Mouse (Mus musculus) heart, embryonic 16.5 days (tissue): ENCODE results near the gene Abca2. TPM values are rescaled to one million over a fixed set of nuclear protein-coding genes. Genes with fewer than 3 reads are reported as not detected.

Experiments
- ATAC-seq: fragments of 200-750 bp; cut with Nextera tagmentation; replicated peaks from 2 replicates; pipeline ENCODE4 v1.8.0; 2017; ENCODE audit warnings: moderate number of reproducible peaks; ENCODE audit not compliant: insufficient read depth, low FRiP score; ENCODE audit errors: extremely low read depth
- H3K27ac ChIP-seq: fragments of 300-500 bp; sonication (generic); 2 replicates; pipeline ENCODE4 v1.5.1; 2014; ENCODE audit warnings: mild to moderate bottlenecking, low read length, control low read depth, moderate library complexity
- H3K27me3 ChIP-seq: fragments of 300-500 bp; sonication (generic); 2 replicates; pipeline ENCODE4 v1.6.1; 2014; ENCODE audit warnings: low read length, mixed read lengths; ENCODE audit not compliant: control insufficient read depth, insufficient read depth
- H3K36me3 ChIP-seq: fragments of 300-500 bp; sonication (generic); 2 replicates; pipeline ENCODE4 v1.6.1; 2014; ENCODE audit not compliant: control insufficient read depth, insufficient read depth
- H3K4me1 ChIP-seq: fragments of 300-500 bp; sonication (generic); 2 replicates; pipeline ENCODE4 v1.6.1; 2014; ENCODE audit warnings: low read length, mixed read lengths; ENCODE audit not compliant: control insufficient read depth, insufficient read depth
- H3K4me2 ChIP-seq: fragments of 300-500 bp; sonication (generic); 2 replicates; pipeline ENCODE4 v1.6.1; 2014; ENCODE audit warnings: low read depth, mild to moderate bottlenecking, control low read depth, low read length
- H3K4me3 ChIP-seq: fragments of 300-500 bp; sonication (generic); 2 replicates; pipeline ENCODE4 v1.5.1; 2014; ENCODE audit warnings: mild to moderate bottlenecking, control low read depth, low read length
- H3K9ac ChIP-seq: fragments of 300-500 bp; sonication (generic); 2 replicates; pipeline ENCODE4 v1.6.1; 2014; ENCODE audit warnings: low read length, control low read depth
- H3K9me3 ChIP-seq: fragments of 300-500 bp; sonication (generic); replicated peaks from 2 replicates; pipeline ENCODE4 v1.6.1; 2016; ENCODE audit warnings: low read length; ENCODE audit not compliant: control insufficient read depth
- WGBS: fragments of 180-500 bp; shearing (Covaris S2); extraction: QIAGEN DNeasy Blood & Tissue Kit; methylation state at CpG from one replicate; pipeline ENCODE4 v1.1.7; 2014; 5-methylcytosine and 5-hydroxymethylcytosine counted together
- polyA plus RNA-seq: library from polyadenylated mRNA; unstranded; fragments of >200 nt; fragmentation: Nextera tagmentation; extraction: Ambion mirVana; gene quantifications from 2 replicates; pipeline ENCODE4 v1.2.1, GENCODE M21; 2015

Abca2 gene
- 5.4 and 5.8 TPM in 2 replicates for polyA plus RNA-seq

DNA sequence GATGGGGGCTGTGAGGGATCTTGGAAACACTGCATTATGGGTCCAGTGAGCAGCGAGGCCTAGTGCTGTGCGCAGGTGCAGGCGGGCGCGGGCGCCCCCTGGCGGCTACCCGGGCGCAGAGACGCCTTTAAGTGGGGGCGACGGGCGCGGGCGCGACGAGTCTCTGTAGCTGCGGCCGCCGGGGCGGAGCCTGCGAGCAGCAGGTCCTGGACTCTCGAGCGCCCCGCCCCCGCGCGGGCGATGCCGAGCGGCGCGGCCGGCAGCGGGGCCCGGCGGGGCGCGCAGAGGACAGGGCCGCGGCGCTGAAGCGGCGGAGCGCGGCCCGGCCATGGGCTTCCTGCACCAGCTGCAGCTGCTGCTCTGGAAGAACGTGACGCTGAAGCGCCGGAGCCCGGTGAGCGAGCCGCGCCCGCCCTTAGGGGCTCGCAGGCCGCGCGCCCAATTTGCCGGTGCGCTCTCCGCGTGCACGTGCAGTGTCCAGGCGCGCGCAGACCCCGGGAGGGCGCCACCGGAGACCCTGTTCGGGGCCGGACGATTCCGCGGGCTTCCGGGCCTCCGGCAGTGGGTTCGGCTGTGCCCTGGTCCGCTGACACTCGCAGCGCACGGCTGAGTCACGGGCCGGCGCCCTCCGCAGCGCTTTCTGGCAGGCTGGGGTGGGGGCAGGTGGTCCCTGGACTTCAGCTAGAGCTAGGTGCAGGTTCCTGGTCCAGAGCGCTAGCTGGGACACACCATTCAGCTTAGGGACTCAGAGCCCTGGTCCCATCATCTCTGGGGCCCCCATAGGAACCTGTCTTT is at the start of gene Abca2:
Gene Abca2 (plus strand): TSS at position 262 of the 795 bp plus-strand sequence.
- WGBS: under 1% methylated on average over 81 of the region's 89 CpGs
- H3K27ac ChIP-seq: 0 out of 2 replicates have a peak within 1 kb of the TSS, but pooled peaks have one; percentile 20

GRCm38 (mm10) chr2:25384492-25384891 is 44.0 kb upstream of the Abca2 start:
- no peak for ATAC-seq
- Histone ChIP-seq H3K4me3 (no peak overlapping the region), H3K36me3 (no peaks in the 10 kb centered on the region), H3K4me1 (no peaks in the 10 kb centered on the region), H3K4me2 (no peak overlapping the region), H3K27me3 (0 out of 2 replicates have a peak, but pooled peaks cover 2% of the 10 kb centered on the region), H3K9ac (no peak overlapping the region), H3K9me3 (no peaks in the 10 kb centered on the region), H3K27ac (no peak overlapping the region)
- 50% methylated on average over 5 of the region's 5 CpGs for WGBS

More for the DNA sequence above, at the start of gene Abca2:
- Histone ChIP-seq H3K9ac (peak within 1 kb of the TSS; percentile 89), H3K4me1 (0 out of 2 replicates have a peak, but pooled peaks cover 6% of the 10 kb centered on the region), H3K4me2 (peak within 1 kb of the TSS; percentile 93), H3K36me3 (no peaks in the 10 kb centered on the region), H3K9me3 (no peaks in the 10 kb centered on the region), H3K4me3 (peak within 1 kb of the TSS; percentile 77), H3K27me3 (peaks cover 23% of the 10 kb centered on the region)
- peak; percentile 92 for ATAC-seq

DNA sequence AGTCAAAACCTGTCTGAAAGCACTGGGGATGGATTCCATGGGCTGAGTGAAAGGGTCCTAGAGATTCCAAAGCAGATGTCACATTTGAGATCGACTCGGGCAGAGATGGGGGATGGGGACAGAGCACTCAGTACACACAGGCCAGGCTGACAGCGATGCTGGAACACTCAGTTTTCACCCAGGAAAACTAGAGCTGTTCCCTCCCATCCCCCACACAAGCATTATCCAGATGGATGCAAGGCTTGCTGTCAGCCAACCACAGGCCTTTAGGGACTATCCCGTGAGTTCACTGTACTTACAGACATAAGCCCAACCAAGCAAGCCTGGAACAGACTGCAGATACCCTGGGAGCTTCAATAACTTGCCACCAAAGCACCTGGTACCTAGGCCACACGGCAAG is 37.2 kb upstream of the Abca2 start:
- H3K9ac ChIP-seq: no peak overlapping the region
- WGBS: 66% methylated on average over 5 of the region's 5 CpGs
- H3K27ac ChIP-seq: no peak overlapping the region
- H3K4me1 ChIP-seq: peaks cover 6% of the 10 kb centered on the region; the same call in 1 of the 2 replicates
- H3K9me3 ChIP-seq: no peaks in the 10 kb centered on the region
- H3K36me3 ChIP-seq: no peaks in the 10 kb centered on the region
- H3K27me3 ChIP-seq: peaks cover 19% of the 10 kb centered on the region
- H3K4me2 ChIP-seq: no peak overlapping the region
- H3K4me3 ChIP-seq: no peak overlapping the region
- no peak for ATAC-seq

- H3K4me2 ChIP-seq: no peak overlapping the region
- H3K9me3 ChIP-seq: no peaks in the 10 kb centered on the region
- H3K36me3 ChIP-seq: no peaks in the 10 kb centered on the region
- peaks cover 50% of the 10 kb centered on the region for H3K27me3 ChIP-seq
- H3K27ac ChIP-seq: no peak overlapping the region
- no peak overlapping the region for H3K4me3 ChIP-seq
- H3K4me1 ChIP-seq: peaks cover 6% of the 10 kb centered on the region; the same call in 1 of the 2 replicates
- ATAC-seq: no peak
- no peak overlapping the region for H3K9ac ChIP-seq
- WGBS: 34% methylated on average over 3 of the region's 3 CpGs
Observed at GRCm38 (mm10) chr2:25394281-25395221, 34.0 kb upstream of the Abca2 start.

DNA sequence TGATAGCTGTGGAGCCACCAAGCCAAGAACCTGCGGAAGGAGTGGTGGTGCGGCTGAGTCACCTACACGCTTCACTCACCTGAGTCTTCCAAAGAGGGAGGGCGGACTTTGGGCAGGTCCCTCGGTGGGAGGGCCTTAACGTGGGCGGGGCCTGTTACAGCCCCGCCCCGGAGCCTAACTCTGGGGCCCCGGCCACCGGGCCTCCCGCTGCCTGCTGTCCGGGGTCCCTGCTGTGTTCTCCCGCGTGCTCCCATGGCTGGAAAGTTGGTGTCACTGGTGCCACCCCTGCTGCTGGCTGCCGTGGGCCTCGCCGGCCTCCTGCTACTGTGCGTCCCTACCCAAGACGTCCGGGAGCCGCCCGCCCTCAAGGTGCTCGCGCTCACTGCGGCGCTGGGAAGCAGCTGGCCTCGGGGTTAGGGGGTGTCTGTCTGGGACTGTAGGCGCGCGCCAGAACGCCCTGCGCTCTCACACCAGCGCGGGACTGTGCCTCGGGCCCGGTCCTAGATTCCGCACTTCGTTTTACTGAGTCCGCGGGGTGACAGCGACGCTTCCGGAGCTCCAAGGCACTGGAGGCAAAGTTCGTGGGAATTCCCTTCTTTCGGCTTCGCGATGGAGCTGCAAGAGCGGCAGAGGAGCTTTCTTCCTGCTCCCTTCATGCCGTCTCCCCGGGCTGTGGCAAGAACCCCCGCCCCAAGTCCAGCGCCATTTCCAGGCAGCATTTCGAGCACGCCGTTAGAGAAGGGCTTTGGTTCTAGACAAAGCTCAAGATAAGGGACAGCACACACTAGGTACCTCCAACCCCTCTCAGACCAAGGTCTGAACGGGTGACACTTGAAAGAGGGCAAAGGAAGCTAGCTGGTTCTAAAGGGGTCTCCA is 32.5 kb upstream of the Abca2 start, which contains the start of gene Entpd2:
Gene Entpd2 (plus strand): TSS at position 154 of the 876 bp plus-strand sequence.
- H3K27ac ChIP-seq: no peak within 1 kb of the TSS
- H3K4me1 ChIP-seq: peaks cover 6% of the 10 kb centered on the region; the same call in 1 of the 2 replicates
- WGBS: 2% methylated on average over 57 of the region's 57 CpGs
- no peaks in the 10 kb centered on the region for H3K36me3 ChIP-seq
- 0 out of 2 replicates have a peak, but pooled peaks have one; percentile 5 for ATAC-seq
- H3K9ac ChIP-seq: peak within 1 kb of the TSS; percentile 50
- H3K4me2 ChIP-seq: peak within 1 kb of the TSS; percentile 68
- H3K27me3 ChIP-seq: peaks cover 61% of the 10 kb centered on the region
- no peaks in the 10 kb centered on the region for H3K9me3 ChIP-seq
- H3K4me3 ChIP-seq: peak within 1 kb of the TSS; percentile 47

GRCm38 (mm10) chr2:25396597-25396983 is 31.9 kb upstream of the Abca2 start:
- Histone ChIP-seq H3K4me1 (peaks cover 6% of the 10 kb centered on the region; the same call in 1 of the 2 replicates), H3K4me2 (peak overlapping the region; percentile 68), H3K27me3 (peaks cover 67% of the 10 kb centered on the region), H3K27ac (no peak overlapping the region), H3K9me3 (no peaks in the 10 kb centered on the region), H3K4me3 (peak overlapping the region; percentile 47; the same call in 1 of the 2 replicates), H3K9ac (no peak overlapping the region; the same call in 1 of the 2 replicates), H3K36me3 (no peaks in the 10 kb centered on the region)
- ATAC-seq: no peak
- WGBS: 28% methylated on average over 3 of the region's 3 CpGs

DNA sequence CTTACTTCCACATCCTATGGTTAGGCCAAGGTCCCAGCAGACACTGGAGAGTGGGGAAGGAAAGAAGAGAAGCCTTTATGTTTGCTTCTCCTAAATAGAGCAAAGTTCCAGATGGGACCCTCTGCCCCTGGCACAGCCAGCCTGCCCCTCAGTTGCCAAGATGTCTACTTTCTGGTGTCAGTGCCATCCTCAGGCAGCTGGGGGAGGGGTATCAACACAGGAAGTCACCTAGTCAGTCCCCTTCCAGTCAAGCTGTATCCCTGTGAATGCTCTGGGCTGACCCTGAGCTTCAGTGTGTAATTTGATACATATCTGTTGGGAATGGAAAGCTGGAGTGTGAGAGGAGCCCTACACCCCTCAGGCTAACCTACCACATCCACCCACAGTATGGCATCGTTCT is 31.5 kb upstream of the Abca2 start:
- no peak overlapping the region for H3K27ac ChIP-seq
- ATAC-seq: no peak
- H3K4me3 ChIP-seq: no peak overlapping the region
- peaks cover 71% of the 10 kb centered on the region for H3K27me3 ChIP-seq
- no peaks in the 10 kb centered on the region for H3K36me3 ChIP-seq
- no peak overlapping the region for H3K9ac ChIP-seq
- H3K4me2 ChIP-seq: no peak overlapping the region
- WGBS: 67% methylated on average over 1 of the region's 1 CpGs
- peaks cover 6% of the 10 kb centered on the region; the same call in 1 of the 2 replicates for H3K4me1 ChIP-seq
- H3K9me3 ChIP-seq: no peaks in the 10 kb centered on the region

GRCm38 (mm10) chr2:25398065-25398464 is 30.4 kb upstream of the Abca2 start:
- Histone ChIP-seq H3K36me3 (no peaks in the 10 kb centered on the region), H3K27me3 (peaks cover 79% of the 10 kb centered on the region), H3K9me3 (no peaks in the 10 kb centered on the region), H3K4me3 (no peak overlapping the region), H3K27ac (no peak overlapping the region), H3K4me2 (no peak overlapping the region), H3K4me1 (peaks cover 6% of the 10 kb centered on the region; the same call in 1 of the 2 replicates), H3K9ac (no peak overlapping the region)
- 86% methylated on average over 7 of the region's 7 CpGs for WGBS
- no peak for ATAC-seq
